Mouse (Mus musculus): ENCODE measurements around the gene Sars2.

DNA sequence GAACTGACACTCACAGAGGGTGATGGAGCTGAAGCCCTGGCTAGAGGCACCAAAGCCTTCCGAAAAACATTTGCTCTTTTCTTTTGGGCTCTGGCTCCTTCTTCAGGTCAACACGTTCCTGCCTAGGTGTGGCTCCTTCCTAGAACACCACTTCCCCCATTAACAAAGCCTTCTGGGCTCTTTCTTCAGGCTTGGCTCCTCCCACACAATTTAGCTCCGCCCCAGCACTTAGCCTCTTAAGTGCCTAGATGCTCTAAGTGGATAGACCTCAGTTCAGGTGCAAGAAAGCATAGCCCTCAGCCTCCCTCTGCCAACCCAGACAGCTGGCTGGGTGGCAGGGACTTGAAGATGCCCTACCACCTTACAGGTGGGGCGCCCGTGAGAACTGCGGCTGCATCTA is 6.1 kb upstream of the Sars2 start:
- TF ChIP-seq FLI1 (IDR thresholded peaks at IDR 0.05; ENCODE audit: low read length) (no peak), GATA1 (IDR thresholded peaks at IDR 0.05; ENCODE audit: borderline replicate concordance, low read length) (no peak)

Measured in megakaryocyte, embryonic 14.5 days (primary cell).